Mouse (Mus musculus) adrenal gland, adult 8-10 months (tissue): ENCODE measurements around the gene Aff1. TPM values are rescaled to one million over a fixed set of nuclear protein-coding genes. Genes with fewer than 3 reads are reported as not detected.

ENCODE experiments used
- DNase-seq: peaks from one replicate; pipeline ENCODE4 v3.0.0; 2022
- total RNA-seq, 4 experiments: library from RNA; stranded (reverse); gene quantifications; 2 replicates each; pipeline ENCODE4 v1.2.4; 2022

The Aff1 gene
- total RNA-seq, 4 experiments from 2014 or later: 44.1 to 57.5 (median 51.0) TPM

- peak; percentile 76 for DNase-seq
Observed at GRCm38 (mm10) chr5:103774703-103775333, 82.6 kb downstream of the Aff1 start.

GRCm38 (mm10) chr5:103775429-103775828 is 83.3 kb downstream of the Aff1 start:
- no peak for DNase-seq

- DNase-seq: no peak
Observed at GRCm38 (mm10) chr5:103776842-103777241, 84.7 kb downstream of the Aff1 start.

GRCm38 (mm10) chr5:103777446-103777845 is 85.3 kb downstream of the Aff1 start:
- no peak for DNase-seq

GRCm38 (mm10) chr5:103778314-103779117 is 86.3 kb downstream of the Aff1 start:
- peak; percentile 64 for DNase-seq

DNA sequence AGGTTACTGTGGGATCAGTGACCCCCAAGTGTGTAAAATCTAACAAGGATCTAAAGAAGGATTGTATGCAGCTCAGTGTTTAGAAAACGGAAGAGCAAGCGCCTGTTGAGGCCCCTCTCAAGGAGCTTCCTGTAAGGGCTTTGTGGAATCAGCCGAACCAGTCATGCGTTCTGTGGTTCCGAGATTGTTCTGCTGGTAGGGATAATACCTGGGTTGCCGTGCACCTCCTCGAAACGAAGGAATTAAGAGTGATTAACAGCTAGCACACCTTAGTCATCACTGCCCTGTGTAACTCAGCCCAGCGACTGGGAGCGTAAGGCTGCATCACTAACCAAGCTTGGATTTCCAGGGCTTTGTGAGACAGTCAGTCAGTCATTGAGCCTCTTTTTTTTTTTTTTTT is 87.7 kb downstream of the Aff1 start:
- no peak for DNase-seq

GRCm38 (mm10) chr5:103780266-103780665 is 88.1 kb downstream of the Aff1 start:
- DNase-seq: no peak

- DNase-seq: no peak
Observed at GRCm38 (mm10) chr5:103780836-103781235, 88.7 kb downstream of the Aff1 start.

GRCm38 (mm10) chr5:103783086-103783668 is 91.0 kb downstream of the Aff1 start:
- DNase-seq: no peak

- DNase-seq: no peak
Observed at GRCm38 (mm10) chr5:103786096-103786495, 93.9 kb downstream of the Aff1 start.

- DNase-seq: no peak
Observed at GRCm38 (mm10) chr5:103788476-103788875, 96.3 kb downstream of the Aff1 start.

DNA sequence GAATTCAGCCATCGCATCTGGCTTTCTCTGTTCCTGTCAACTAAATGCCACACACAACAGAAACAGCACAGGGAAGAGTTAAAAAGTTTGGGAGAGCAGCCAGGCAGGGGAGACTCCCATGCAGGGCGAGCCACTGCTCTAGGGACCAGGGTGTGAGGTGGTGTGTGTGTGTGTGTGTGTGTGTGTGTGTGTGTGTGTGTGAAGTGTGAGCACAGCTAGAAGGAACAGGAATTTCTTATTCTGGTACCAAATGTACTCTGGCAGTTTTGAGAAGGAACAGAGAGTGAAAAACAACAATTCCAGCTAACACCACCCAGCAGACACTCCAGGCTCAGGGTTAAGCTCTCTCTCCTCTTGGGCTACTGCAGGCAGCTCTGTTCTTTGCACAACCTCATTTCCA is 96.8 kb downstream of the Aff1 start:
- no peak for DNase-seq

DNA sequence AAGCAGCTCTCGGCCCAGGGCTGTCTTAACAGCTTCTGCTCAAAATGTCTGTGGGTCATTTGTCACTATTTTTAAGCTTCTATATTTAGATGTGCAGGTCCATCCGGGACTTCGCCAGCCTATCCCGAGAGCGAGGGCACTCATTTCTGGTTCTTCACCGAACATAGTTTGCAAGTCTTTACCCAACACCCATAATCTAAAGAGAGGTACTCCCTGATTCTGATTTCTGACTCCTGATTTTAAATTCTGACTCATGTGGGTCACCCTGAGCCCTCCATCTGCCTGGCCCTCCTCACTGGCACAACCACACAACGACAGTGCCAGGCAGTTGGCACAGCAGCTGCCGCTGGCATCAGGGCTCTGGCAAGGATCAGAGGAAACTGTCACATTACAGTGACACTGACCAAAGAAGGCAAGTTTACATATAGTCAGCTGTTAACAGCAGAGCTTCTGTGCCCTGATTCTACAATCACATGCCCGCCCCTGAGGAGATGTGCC is 97.5 kb downstream of the Aff1 start:
- DNase-seq: peak; percentile 74

- DNase-seq: no peak
Observed at GRCm38 (mm10) chr5:103791741-103792140, 99.6 kb downstream of the Aff1 start.

DNA sequence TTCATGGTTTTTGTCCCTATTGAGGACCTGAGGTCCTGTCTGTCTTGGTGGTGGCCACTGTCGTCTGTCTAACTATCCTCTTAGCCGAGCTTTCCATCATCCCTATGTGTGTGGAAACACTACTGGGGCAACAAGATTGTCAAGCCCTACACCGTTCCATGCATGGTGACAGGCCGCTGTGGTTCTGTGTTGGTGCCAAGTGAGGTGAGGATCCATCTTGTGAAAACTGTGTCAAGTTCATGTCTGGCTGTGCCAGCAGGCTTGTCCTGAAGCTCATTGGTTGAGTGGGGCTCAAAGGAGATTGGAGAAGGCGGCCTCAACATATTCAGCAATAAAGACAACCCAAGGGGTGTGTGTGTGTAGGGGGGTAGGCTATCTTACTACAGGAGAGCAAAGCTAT is 102.9 kb downstream of the Aff1 start:
- no peak for DNase-seq

GRCm38 (mm10) chr5:103796035-103796434 is 103.9 kb downstream of the Aff1 start:
- no peak for DNase-seq

DNA sequence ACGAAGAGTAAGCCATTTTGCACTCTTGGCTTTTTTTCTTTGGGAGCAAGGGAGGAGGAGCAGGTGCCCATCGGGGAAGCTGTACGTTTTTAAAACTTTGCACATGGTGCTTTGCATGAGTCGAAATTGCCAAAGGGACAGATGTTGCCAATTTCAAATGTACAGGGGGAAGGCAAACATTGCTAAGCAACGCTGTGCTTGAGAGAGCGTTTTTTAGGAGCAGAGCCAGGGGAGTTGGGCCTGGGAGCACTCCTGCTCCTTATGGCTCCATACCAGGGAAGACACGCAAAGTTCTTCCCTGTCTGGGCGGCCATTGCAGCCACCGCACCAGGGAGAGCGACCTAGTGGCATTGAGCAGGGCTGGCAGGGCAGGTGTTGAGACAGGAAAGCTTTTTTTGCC is 105.6 kb downstream of the Aff1 start:
- no peak for DNase-seq

DNA sequence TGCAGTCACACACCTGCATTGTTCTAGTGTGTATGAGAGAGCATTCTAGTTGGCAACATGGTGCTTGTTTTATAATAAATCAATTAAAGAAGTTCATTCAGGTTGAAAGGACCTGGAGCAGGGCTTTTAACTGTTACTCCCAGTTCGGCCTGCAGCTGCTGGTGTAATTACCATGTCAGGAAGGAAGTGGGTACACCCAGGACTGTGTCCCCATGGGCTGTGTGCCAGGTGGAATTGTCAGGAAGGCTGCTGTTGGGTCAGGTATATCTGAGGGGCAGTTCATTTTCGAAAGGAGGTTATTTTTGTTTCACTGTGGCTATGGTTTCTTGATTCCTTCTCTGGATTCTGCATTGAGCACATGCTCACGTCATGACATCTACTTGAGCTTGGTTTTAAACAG is 107.3 kb downstream of the Aff1 start:
- no peak for DNase-seq

- no peak for DNase-seq
Observed at GRCm38 (mm10) chr5:103800009-103800408, 107.8 kb downstream of the Aff1 start.

DNA sequence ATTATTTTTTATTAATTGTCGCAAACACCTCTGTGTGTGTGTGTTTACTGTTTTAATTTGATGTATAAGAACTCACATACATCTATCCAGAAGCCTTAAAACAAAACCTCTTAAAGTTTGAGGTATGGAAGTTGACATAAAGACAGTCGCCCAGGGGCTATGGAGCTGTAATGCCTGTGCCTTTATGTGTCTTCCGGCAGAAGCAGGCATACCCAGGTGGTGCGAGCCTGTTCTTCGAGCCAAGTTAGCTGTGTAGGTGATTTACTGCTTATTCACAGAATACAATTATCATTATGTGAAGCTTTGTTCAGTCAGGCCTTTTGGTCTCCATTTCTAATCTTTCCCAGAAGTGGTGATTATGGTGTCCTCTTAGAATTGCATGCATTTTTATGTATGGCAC is 111.2 kb downstream of the Aff1 start:
- no peak for DNase-seq

GRCm38 (mm10) chr5:103803927-103804590 is 111.9 kb downstream of the Aff1 start:
- DNase-seq: no peak

GRCm38 (mm10) chr5:103806851-103807578 is 114.8 kb downstream of the Aff1 start:
- no peak for DNase-seq
